Mouse (Mus musculus): ENCODE data around the gene Armh3. TPM values are rescaled to one million over a fixed set of nuclear protein-coding genes. Genes with fewer than 3 reads are reported as not detected.

Armh3 gene
- total and polyA plus RNA-seq, 3 experiments = 1.1 to 4.9 (median 1.9) TPM

DNA sequence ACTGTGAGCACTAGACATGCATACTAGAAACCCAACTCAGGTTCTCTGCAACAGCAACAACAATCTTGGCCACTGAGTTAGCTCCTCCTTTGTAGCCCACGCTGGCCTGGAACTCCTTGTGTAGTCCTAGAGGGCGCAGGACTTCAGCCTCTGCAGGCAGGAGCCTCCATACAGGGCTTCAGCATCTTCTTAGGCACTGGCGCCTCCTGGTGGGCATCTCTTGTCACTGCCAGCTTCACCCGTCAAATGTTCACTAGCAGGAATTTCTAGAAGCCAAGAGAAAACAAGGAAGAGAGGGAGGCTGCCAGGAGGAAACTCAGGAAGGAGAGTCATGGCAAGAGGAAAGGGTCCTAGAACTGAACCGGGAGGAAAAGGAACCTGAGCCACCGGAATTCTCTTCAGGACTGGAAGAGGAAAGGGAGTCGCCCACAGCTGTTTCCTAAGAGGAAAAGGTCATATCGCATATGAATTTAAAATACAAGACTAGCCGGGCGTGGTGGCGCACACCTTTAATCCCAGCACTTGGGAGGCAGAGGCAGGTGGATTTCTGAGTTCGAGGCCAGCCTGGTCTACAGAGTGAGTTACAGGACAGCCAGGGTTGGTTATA lies 16.4 kb upstream of the Armh3 start (continued):
- TF ChIP-seq MEF2A (IDR thresholded peaks at IDR 0.05; ENCODE audit: borderline replicate concordance, low read depth, low read length) = no peak
- TF ChIP-seq USF1 (IDR thresholded peaks at IDR 0.05; ENCODE audit: low read depth, low read length) = no peak
- no peak for TF ChIP-seq MAZ (IDR thresholded peaks at IDR 0.05; ENCODE audit: low read depth, low read length)
- peak; percentile 99 for TF ChIP-seq SMC3 (IDR thresholded peaks at IDR 0.05; ENCODE audit: low read depth, low read length)
- TF ChIP-seq CHD2 (IDR thresholded peaks at IDR 0.05; ENCODE audit: low read length) = no peak
- TF ChIP-seq IRF4 (IDR thresholded peaks at IDR 0.05; ENCODE audit: low read depth, low read length) = peak; percentile 44
- no peak for TF ChIP-seq E2F4 (IDR thresholded peaks at IDR 0.05; ENCODE audit: insufficient replicate concordance, low read depth, low read length)
- no peak for TF ChIP-seq GABPA (IDR thresholded peaks at IDR 0.05; ENCODE audit: insufficient replicate concordance, low read depth, low read length)

DNA sequence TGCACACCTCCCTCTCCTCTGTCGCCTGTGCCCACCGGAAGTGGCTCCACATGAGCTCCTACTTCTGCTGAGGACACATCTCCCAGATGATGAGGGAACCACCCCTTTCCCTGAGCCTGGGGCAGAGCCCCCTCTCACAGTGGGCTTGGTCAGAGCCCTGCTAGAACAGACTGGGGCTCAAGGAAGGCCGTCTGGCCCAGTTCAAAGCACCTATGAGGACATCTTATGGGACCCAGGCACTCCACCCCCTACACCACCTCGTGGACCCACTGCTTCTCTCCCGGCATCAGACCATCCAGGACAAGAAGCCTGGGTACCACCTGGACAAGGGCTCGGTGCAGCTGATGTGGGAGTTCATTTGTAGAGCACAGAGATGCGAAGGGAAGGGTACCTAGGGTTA lies 7.4 kb upstream of the Armh3 start:
- TF ChIP-seq IRF4 (IDR thresholded peaks at IDR 0.05; ENCODE audit: low read depth, low read length) (no peak), KAT2A (IDR thresholded peaks at IDR 0.05; ENCODE audit: insufficient replicate concordance, low read length) (no peak), SIN3A (IDR thresholded peaks at IDR 0.05; ENCODE audit: low read length) (no peak), ZC3H11A (IDR thresholded peaks at IDR 0.05; ENCODE audit: low read depth, low read length) (no peak), JUND (conservative IDR thresholded peaks at IDR 0.05; ENCODE audit: low read depth, low read length) (no peak), CTCF (conservative IDR thresholded peaks at IDR 0.05 in 1 of 2, IDR thresholded peaks at IDR 0.05 in 1 of 2; ENCODE audit: low read depth in 2 of 2, low read length in 2 of 2) (no peak), NELFE (IDR thresholded peaks at IDR 0.05; ENCODE audit: low read depth, low read length) (no peak), JUN (IDR thresholded peaks at IDR 0.05; ENCODE audit: insufficient read depth, low read depth, low read length) (no peak), EP300 (IDR thresholded peaks at IDR 0.05; ENCODE audit: low read length) (no peak), HCFC1 (IDR thresholded peaks at IDR 0.05; ENCODE audit: low read depth, low read length) (no peak)
- dilution Hi-C loops (cut with MboI; ENCODE audit: extremely low pct_ligation_motif_present, extremely low pct_unique_long_range_greater_than_20kb, low sequenced_read_pairs) = no loop called here
- no peak overlapping the region for H3K4me2 ChIP-seq (ENCODE audit: insufficient read depth, low read depth, poor library complexity, severe bottlenecking)
- H3K4me3 ChIP-seq (replicated peaks in 1 of 3; ENCODE audit: low read depth in 2 of 3, low read length in 2 of 3, poor library complexity in 1 of 3) = no peak overlapping the region
- peaks cover 0 to 31% of the 10 kb centered on the region in 2 experiments for H3K36me3 ChIP-seq (replicated peaks in 1 of 2; ENCODE audit: control insufficient read depth in 1 of 2, insufficient read depth in 1 of 2, low read length in 1 of 2)
- no peak overlapping the region for H3K27ac ChIP-seq (ENCODE audit: insufficient read depth, low read depth)
- no peak for DNase-seq (ENCODE audit: extremely low read depth)
- H3K27me3 ChIP-seq (replicated peaks) = no peaks in the 10 kb centered on the region
- H3K79me2 ChIP-seq (replicated peaks; ENCODE audit: control insufficient read depth, extremely low read depth, insufficient read depth, poor library complexity, severe bottlenecking) = peaks cover 19% of the 10 kb centered on the region
- in situ Hi-C loops (cut with MboI; ENCODE audit: low pct_ligation_motif_present, low pct_unique_long_range_greater_than_20kb, low sequenced_read_pairs) = loop anchor here (5.0 to 25.0 kb wide), 2 partner anchors 188 to 443 kb away; partner anchors contain the start of genes Gm17018, Kcnip2 and Poll
- H3K4me1 ChIP-seq (ENCODE audit: control insufficient read depth in 1 of 2, insufficient read depth in 2 of 2) = peaks cover 25 to 42% of the 10 kb centered on the region in 2 experiments
- H3K9me3 ChIP-seq (replicated peaks; ENCODE audit: low read length) = no peaks in the 10 kb centered on the region
- H3K9ac ChIP-seq (ENCODE audit: insufficient read depth, low read depth) = no peak overlapping the region

Data from CH12.LX (cell line).